Mouse (Mus musculus) left cerebral cortex, adult 8-10 months (tissue): ENCODE data around the gene F12. TPM values are rescaled to one million over a fixed set of nuclear protein-coding genes. Genes with fewer than 3 reads are reported as not detected.
A peak's percentile ranks its signal among the peaks of the same experiment; 100 is the strongest.

Source experiments
- DNase-seq, 2 experiments: peaks; one replicate each; pipeline ENCODE4 v3.0.0; 2022; ENCODE audit warnings: low spot score in 2 of 2
- total RNA-seq, 4 experiments: library from RNA; stranded (reverse); gene quantifications; 2 replicates each; pipeline ENCODE4 v1.2.4; 2022

F12 gene
- total RNA-seq: under 1 TPM; 0.39 to 0.98 (median 0.75) TPM

DNA sequence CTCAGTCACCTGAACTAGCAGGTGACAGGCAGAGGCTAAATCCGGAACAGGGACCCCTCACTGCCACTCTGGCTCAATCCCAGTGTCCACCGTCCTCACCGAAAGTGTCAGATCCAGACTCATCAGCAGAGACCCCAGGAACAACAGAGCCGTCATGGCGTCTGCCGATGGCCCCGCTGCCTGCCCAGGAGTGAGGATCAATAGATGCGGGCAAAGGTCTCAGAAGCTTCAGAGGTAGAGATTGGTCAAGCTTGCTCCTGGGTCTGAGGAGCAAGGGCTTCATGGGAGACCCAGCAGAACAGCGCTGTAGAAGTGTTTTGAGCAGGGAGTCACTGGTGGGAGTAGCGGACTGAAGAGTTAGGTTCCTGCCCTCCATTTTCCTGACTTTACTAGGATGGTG is at the start of gene F12:
Gene F12, minus strand, starts transcription at position 181 of the 400 bp plus-strand sequence.
- no peak for DNase-seq

DNA sequence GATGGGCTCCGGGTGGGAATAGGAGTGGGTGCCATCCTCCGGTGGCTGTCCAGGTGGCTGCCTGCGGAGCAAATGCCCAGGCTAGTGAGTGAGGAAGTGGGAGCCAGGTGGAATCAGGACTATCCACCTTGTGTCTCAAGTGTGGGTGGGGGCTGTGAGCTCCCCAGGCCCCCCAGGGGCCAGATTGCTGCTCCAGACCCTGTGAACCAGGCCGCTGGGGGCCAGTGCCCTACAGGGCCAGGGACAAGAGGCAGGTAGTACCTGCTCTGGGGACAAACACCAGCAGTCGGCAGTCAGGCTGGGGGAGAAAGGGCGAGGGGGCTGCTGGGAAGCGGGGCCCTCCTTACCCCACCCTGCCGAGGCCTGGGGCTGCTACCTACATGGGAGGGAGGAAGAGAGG is 49.7 kb upstream of the F12 start:
- no peak for DNase-seq

DNA sequence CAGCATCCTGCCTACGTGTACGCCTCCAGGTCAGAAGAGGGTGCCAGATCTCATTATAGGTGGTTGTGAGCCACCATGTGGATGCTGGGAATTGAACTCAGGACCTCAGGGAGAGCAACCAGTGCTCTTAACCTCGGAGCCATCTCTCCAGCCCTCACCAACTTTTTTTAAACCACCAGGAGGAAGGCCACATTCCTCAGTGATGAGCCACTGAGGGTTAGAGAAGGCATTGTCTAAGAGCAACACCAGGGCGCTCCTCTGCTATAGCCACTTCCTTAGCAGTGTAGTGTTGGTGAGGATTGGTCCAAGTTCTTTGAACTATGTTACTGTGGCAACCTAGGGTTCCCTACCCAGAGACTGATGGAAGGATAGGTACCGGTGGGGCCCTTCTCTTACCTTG is 49.2 kb upstream of the F12 start:
- no peak for DNase-seq

DNA sequence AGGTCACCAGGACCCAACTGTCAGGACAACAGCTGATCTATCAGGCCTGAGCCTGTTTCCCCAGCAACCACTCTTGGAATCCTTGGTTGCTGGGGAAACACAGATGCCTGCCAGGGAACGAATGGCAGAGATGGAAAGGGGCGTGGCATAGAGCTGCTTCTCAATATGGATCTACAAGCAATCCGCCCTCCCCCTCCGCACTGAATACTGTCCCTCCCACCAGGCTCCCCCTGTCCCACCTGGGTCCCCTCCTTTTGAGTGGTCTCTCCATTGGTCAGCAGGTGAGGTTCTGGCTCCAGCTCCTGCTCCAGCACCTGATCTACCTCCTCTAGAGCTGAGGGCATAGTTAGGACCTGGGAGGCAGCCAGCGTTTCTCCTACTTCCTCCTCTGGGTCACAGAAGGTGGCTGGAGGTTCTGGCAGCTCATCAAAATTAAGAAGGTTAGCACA is 48.1 kb upstream of the F12 start:
- DNase-seq: peak in 1 of 2 experiments; percentile 81

DNA sequence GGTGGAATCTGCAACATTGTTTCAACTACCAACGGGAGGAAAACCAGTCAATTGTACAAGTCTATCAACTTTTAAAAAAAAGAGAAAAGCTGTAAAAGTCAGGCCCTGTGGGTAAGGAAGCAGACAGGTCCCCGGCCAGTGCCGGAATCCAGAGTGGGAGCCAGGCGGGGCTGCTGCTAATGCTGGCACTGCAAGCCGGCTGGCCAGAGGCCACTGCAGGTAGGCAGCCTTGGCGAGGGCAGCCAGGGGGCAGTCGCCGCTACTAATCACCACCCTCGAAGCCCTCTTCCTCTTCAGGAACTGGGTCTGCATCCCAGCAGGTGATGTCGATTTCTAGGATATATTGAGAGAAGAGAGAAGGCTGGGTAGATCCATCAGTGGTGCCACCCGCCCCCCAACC is 47.4 kb upstream of the F12 start:
- DNase-seq: no peak

DNA sequence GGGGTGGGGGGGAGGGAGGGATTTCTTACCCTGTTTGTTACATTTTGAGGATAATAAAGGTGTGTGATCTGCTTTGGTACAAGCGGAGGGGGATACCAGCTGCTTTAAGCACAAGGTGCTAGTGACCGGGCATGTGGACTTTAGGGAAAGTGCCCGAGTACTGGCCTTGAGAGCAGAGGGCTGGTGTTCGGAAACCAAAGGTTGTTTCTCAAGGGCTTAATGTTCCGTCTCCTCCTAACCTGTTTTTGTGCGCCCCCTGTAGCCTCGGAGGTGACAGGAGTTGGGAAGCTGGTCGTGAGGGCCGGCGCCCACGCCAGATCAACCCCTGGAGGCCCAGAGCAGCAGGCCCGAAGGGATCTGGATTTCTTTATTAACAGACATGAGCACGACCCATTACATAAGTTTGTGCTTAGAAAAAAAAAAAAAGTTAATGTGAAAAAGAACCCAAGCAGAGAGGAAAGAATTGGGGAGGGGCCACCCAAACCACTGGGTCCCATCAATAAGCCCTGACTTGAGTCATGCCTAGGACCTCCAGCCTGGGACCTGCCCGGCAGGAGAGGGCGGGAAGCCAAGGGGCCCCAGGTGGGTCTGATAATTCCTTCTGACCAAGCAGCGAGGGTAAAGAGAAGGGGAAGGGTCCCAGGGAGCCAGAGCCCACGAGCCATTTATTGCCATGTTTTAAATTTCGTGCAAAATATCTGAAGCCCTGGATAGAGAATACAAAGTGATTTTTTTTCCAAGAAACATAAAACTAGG is 46.7 kb upstream of the F12 start:
- no peak for DNase-seq

DNA sequence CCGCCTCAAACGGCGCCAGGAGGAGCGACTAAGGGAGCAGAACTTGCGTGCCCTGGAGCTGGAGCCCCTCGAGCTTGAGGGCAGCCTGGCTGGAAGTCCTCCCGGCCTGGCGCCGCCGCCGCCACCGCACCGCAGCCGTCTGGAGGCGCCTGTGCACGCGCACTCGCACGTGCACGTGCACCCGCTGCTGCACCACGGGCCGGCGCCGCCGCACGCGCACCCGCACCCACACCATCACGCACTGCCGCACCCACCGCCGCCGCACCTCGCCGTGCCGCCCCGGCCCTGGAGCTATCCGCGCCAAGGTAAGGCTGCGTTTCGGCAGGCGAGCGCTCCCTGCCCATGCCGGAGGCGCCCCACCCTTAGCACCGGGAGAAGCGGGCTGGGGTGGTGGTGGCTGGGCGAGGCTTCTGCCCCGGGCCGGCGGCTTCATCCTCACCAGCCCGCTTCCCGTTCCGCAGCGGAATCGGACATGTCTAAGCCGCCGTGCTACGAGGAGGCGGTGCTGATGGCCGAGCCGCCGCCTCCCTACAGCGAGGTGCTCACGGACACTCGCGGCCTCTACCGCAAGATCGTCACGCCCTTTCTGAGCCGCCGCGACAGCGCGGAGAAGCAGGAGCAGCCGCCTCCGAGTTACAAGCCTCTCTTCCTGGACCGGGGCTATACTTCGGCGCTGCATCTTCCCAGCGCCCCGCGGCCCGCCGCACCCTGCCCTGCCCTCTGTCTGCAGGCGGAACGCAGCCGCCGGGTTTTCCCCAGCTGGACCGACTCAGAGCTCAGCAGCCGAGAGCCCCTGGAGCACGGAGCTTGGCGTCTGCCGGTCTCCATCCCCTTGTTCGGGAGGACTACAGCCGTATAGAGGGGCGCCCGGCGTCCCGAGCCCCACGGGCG is 45.8 kb upstream of the F12 start:
- peak; percentile 68 to 79 for DNase-seq

DNA sequence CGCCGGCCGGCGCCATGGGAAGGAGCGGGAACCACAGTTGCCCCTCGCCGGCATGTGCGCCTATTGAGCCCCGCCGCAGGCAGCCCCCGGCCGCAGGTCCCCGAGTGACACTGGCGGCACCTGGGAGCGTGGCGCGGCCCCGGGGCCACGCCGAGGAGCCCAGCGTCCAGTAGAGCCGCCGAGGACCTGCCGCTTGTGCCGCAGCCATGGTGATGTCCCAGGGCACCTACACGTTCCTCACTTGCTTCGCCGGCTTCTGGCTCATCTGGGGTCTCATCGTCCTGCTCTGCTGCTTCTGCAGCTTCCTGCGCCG is 45.2 kb upstream of the F12 start:
- no peak for DNase-seq

DNA sequence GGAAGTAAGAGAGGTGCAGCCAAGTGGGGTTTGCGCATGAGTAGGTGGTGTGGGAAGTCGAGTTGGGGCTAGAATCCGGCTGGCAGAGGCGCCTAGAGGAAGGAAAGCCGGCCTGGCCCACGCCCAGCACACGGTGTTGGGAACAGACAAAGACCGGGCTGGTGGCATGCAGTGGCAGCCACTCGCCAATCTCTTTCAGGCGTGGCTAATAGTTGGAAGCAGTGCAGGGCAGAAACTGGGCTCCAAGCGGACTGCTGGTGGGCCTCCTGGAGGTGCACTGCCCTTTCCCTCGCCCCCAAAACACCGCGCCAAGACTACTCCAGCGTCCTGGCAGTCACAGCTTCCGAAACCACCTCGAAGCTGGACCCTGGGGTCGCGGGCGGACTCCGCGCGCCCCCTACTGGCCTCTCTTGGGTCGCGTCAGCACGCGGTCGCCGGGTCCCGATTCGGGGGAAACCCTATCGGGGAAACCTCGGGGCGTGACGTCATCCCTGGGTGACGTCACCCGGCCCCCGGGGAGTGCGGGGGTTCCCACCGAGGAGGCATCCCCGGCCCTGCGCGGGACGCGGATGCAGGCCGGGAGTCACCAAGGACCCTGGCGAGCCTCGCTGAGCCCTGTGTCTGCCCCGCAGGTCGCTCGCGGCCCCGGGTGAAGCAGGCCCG is 44.7 kb upstream of the F12 start:
- DNase-seq: peak; percentile 64 to 69

DNA sequence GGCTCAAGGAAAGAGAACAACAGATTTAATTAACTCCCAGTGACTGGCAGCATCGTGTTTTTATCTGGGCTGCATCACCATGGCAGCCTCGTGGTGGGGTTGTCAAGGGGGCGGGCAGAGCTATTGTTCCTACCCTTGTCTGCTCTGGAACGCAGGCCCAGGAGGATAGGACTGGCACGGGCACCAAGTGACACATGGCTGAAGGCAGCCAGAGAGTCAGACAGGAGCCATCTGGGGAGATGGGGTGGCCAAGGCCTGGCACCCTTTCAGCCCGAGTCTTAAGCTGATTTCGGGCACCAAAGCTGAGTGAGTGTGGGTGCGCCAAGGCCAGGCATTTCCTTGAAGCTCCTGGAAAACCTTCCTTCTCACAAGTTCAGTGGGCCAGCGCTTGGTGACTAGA is 43.8 kb upstream of the F12 start:
- DNase-seq: peak in 1 of 2 experiments; percentile 67

DNA sequence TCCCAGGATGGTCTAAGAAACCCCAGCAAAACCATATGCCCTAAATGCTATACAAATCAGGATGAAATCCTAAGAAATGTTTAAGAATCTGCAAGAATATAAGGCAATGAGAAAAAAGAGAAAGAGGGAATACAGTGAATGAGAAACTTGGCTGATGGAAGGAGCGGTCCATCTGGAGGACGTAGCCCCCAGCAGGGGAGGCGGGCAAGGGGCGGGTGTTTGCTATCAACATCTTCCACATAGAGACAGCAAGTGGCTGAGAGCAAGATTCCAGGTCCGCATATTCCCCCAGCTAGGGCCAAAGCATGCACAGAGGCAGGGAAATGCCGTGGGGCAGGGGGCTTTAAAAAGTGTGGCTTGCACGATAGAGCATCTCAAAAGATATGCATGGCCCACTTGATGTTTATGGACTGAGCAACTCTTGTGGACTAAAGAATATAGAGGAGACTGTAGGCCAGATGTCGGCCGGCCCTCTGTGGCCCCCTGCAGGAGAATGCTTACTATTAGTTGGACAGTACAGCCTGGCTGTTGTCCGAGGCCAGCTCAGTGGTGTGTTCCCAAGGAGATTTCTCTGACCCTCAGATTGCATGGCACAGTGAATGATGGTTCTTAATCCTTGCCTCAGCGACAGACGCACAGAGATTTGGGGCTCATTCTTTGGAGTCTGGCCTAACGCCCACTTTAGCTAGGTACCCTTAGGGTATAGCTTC is 42.4 kb upstream of the F12 start:
- no peak for DNase-seq

DNA sequence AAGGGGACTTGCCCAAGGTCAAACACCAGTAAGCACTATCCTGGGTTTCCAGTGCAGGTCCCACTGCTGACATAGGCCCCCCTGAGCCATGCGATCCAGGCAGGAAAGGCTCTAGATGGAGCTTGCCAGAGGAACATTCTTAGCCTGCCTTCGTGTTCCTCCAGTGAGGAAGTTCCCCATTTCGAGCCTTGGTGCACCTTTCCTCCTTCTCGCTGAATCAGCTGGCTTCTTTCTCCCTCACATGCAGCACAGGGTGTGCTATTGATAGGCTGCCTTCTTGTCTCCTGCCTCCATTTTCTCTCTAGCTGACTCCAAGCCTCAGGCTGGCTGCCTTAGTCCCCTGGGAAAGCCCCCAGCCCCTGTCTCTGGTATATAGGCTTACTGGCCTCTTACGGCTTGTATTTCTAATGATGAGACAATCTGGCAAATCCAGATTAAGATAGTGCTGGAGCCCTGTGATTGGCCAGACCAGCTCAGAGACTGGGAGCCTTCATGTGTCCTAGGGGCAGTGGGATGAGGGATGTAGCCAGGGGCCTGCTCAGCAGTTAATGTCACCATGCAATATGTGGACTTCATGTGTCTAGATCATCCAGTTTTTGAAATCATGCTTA is 39.3 kb upstream of the F12 start:
- no peak for DNase-seq

DNA sequence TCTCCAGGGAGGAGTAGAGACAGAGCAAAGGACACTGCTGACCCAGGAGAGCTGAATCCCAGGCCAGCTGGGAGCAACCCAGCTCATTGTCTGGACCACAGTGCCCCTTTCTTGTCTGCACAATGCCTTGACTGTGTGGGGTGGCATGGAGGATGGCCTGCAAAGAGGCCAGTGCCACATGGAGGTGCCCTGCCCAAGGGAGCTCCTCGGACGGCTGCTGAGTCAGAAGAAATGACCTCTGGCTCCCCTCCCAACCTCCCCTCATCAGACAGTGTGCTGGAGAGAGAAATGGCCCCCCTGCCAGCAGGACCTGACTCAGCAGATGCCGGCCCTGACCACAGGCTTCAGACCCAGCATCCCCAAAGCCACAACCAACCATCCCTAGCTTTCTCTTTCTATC is 38.6 kb upstream of the F12 start:
- no peak for DNase-seq

DNA sequence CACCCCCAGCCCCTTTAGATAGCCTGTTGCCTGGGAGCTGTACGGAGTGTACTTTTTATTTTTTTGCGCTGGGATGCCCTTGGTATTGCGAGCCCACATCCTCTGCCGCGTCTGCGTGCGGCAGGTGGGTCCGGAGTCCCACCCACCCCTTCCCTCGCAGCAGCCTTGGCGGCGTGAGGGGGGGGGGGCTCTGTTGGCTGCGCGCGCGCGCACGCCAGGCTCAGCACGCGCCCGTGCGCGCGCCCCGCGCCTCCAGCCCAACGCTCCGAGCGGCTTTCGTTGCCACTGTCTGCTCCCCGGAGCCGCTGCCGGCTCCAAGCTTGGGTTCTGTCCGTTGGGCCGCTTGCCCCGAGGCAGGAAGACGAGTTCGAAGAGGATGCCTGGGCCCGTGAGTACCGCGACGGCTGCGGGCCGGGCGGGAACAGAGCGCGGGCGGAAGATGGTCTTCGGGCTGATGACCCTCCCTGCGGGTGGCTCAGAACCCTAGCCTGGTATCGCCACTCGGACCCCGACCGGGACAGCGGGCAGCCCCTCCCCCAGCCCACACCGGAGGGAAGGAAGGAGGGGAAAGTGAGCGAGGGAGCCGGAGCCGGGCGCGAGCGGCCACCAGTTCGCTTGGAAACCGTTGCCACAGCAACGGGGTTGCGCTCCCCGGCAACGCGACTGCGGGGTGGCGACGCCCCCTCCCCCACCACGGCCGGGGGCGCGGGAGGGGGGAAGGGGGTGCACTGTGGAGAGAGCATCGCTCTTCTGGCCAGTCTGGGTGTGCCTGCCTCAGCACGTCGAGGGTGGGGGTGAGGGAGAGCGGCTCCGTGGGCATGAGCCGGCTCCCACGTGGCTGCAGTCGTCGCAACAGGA is 37.7 kb upstream of the F12 start, which contains the start of gene Prr7:
Gene Prr7, plus strand, starts transcription at position 241 of the 858 bp plus-strand sequence.
- DNase-seq: peak in 1 of 2 experiments; percentile 79

DNA sequence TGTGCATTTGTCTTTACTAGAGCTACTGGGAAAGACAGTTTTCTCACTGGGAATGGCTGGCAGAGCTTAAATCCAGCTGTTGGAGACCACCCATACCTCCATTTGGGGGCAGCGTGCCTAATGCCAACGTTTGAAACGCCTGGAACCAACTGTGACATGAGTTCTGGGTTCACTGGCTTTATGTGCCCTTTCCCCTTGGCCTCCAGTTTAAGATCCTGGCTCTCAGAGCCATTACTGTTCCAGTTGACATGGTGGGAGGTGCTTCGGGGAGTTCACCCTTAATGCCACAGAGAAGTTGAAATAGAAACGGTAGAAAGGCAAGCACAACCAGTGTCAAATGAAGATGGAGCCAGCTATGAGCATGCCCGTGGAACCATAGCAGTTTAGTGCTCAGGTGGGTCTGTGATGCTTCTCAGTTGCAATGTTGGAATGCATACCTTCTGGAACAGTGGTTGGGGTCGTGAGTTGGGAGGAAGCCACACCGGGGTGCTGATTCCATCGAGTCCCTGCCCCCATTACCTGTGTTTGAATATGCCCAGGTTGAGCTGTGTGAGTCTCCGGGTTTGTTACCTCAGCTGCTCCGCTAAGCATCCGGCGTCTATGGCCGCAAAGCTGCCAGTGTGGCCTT is 36.9 kb upstream of the F12 start:
- no peak for DNase-seq

DNA sequence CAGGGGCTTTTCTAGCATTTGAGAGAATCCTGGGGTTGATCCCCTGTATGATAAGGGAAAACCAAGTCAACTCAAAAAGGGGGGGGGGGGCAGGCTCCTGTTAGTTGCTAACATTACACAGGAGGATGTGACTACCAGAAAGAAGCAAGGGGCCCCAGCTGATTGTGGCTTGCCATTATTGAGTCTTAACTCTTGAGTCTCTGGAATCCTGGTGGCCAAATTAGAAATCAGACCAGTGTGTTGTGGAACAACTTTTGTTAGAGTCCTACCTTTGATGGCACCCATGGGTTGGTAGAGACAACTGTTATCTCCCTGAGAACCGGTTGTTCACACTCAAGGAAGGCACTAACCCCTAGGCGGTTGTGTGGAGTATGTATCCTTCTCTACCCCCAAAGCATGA is 36.4 kb upstream of the F12 start:
- no peak for DNase-seq

DNA sequence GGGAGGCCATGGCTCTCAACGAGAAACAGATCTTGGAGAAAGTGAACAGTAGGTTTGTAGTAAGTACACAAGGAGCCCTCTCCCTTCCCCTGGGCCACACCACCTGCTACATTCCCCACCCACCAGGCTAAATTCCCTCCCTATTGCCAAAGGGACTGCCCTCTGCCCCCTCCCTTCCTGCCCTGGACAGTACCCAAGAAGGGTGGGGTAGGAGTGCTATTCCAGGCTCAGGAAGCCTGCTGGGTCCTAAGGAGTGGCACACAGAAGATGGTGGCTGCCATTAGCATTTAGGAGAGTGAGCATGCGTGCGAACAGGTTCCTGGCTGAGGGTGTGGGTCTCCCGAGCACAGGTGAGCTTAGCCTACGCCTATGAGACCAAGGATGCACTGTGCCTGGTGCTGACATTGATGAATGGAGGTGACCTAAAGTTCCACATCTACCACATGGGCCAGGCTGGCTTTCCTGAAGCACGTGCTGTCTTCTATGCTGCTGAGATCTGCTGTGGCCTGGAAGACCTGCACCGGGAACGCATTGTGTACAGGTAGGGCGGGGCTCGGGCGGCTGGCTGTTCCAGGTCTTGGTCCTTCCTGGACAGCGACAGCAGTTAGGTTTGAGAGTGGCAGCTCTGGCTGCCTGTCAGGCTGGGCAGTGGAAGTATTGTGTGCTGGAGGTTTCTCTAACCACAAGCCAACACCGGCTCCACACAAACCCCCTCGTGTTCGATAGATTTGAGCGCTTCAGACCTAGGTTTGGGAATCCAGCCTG is 25.4 kb upstream of the F12 start:
- DNase-seq: no peak

DNA sequence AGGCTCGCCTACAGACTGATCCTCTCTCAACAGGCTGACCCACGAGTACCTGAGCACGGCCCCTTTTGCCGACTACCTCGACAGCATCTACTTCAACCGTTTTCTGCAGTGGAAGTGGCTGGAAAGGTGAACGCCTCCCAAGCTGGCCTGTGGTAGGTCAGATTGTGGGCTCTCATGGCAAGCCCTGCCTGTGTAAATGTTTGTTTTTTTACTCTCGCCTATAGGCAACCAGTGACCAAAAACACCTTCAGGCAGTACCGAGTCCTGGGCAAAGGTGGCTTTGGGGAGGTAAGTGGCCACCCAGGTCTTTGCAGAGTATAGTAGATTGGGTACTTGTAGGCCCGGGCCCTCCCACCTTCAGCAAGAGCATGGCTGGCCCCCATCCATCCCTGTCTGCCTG is 24.7 kb upstream of the F12 start:
- DNase-seq: no peak

DNA sequence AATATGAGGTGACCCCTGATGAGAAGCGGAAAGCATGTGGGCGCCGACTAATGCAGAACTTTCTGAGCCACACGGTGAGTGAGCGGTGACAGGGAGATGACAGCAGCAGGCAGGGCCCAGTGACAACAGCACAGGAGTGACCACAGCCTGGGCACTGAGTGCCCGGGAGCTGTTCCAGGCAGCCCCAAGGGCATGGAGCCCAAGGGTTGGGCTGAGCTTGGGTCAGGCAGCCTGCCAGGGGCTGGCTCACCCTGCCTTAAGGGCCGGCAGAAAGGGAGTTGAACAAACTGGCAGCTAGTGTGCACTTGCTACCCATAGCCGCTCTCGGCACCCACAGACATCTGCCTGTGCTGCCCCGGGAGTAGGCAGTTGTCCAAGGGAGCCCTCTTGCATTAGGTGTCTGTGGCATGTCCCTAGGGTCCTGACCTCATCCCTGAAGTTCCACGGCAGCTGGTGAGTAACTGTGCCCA is 24.0 kb upstream of the F12 start:
- DNase-seq: peak in 1 of 2 experiments; percentile 57
